In genomic region chr14:28740076-28740475, GRCm38 (mm10) we compare ENCODE assay signal across 15 mouse cellular contexts.
"Had no signal": no experiment of that assay in that cellular context is flagged by ENCODE, and none has a peak within 500 bp of the region (broad histone marks: within the 10 kb centered on the region; RNA-seq: fewer than 3 reads in every experiment).

No protein-coding gene starts in this region.

- H3K36me3 ChIP-seq: intestine, embryonic 15.5 days; limb, embryonic 13.5 days; liver, embryonic 15.5 days; lung, embryonic 15.5 days; midbrain, embryonic 10.5 days; neural tube, embryonic 15.5 days had no signal

- H3K9me3 ChIP-seq: intestine, embryonic 15.5 days; limb, embryonic 13.5 days; liver, embryonic 15.5 days; lung, embryonic 15.5 days; midbrain, embryonic 10.5 days; neural tube, embryonic 15.5 days had no signal

- H3K9ac ChIP-seq: intestine, embryonic 15.5 days; limb, embryonic 13.5 days; liver, embryonic 15.5 days; lung, embryonic 15.5 days; neural tube, embryonic 15.5 days had no signal

- H3K4me3 ChIP-seq: intestine, embryonic 15.5 days; limb, embryonic 13.5 days; liver, embryonic 15.5 days; lung, embryonic 15.5 days; midbrain, embryonic 10.5 days; myocyte; neural tube, embryonic 15.5 days had no signal

- H3K27ac ChIP-seq: intestine, embryonic 15.5 days; limb, embryonic 13.5 days; liver, embryonic 15.5 days; midbrain, embryonic 10.5 days; neural tube, embryonic 15.5 days had no signal

- H3K4me1 ChIP-seq: intestine, embryonic 15.5 days; limb, embryonic 13.5 days; liver, embryonic 15.5 days; midbrain, embryonic 10.5 days; neural tube, embryonic 15.5 days had no signal

- ATAC-seq: intestine, embryonic 15.5 days had no signal

- H3K4me2 ChIP-seq: intestine, embryonic 15.5 days; limb, embryonic 13.5 days; liver, embryonic 11.5 days; liver, embryonic 15.5 days; lung, embryonic 15.5 days; neural tube, embryonic 15.5 days had no signal

- DNase-seq: kidney, adult 18-20 months; kidney, postnatal 25 days; midbrain, embryonic 14.5 days; right cerebral cortex, adult 18-20 months; right cerebral cortex, postnatal 25 days; thymus, adult 2 months; thymus, postnatal 36 days had no signal

- H3K27me3 ChIP-seq: intestine, embryonic 15.5 days; limb, embryonic 13.5 days; liver, embryonic 15.5 days; lung, embryonic 15.5 days; neural tube, embryonic 15.5 days had no signal
